Mouse (Mus musculus) liver, embryonic 14.5 days (tissue): Measurements from ENCODE around the gene Pkig. TPM values are rescaled to one million over a fixed set of nuclear protein-coding genes. Genes with fewer than 3 reads are reported as not detected.

Source experiments
- ATAC-seq: fragments of 200-750 bp; cut with Nextera tagmentation; 2 replicates; pipeline ENCODE4 v1.8.0; 2017; ENCODE audit warnings: moderate number of reproducible peaks, mild to moderate bottlenecking, moderate library complexity; ENCODE audit not compliant: insufficient read depth
- DNase-seq, 3 experiments: peaks; one replicate each; pipeline ENCODE4 v3.0.0-alpha.2; 2012 to 2013; ENCODE audit warnings: low read depth in 3 of 3, low spot score in 3 of 3
- H3K27ac ChIP-seq: fragments of 300-500 bp; sonication (generic); 2 replicates; pipeline ENCODE4 v1.5.1; 2014; ENCODE audit warnings: moderate library complexity, mild to moderate bottlenecking, control low read depth, inconsistent platforms
- H3K27me3 ChIP-seq: fragments of 300-500 bp; sonication (generic); 2 replicates; pipeline ENCODE4 v1.6.1; 2014; ENCODE audit warnings: mild to moderate bottlenecking, low read length, moderate library complexity; ENCODE audit not compliant: control insufficient read depth, insufficient read depth
- H3K36me3 ChIP-seq: fragments of 300-500 bp; sonication (generic); replicated peaks from 2 replicates; pipeline ENCODE4 v1.6.1; 2014; ENCODE audit warnings: low read depth; ENCODE audit not compliant: control insufficient read depth, insufficient read depth
- H3K4me1 ChIP-seq, 2 experiments: fragments of 200-500 bp in 1 of 2; fragments of 300-500 bp in 1 of 2; sonication (generic) in 1 of 2; replicated peaks; 2 replicates each; pipeline ENCODE4 v1.6.1; 2012 to 2014; ENCODE audit warnings: antibody characterized with exemption in 1 of 2, inconsistent platforms in 1 of 2, low read length in 1 of 2; ENCODE audit not compliant: control insufficient read depth in 2 of 2, insufficient read depth in 2 of 2
- H3K4me2 ChIP-seq: fragments of 300-500 bp; sonication (generic); 2 replicates; pipeline ENCODE4 v1.6.1; 2014; ENCODE audit warnings: low read depth, mild to moderate bottlenecking, control low read depth, moderate library complexity
- H3K4me3 ChIP-seq, 2 experiments: fragments of 200-500 bp in 1 of 2; fragments of 300-500 bp in 1 of 2; sonication (generic) in 1 of 2; 2 replicates each; pipeline ENCODE4 v1.5.1; 2012 to 2014; ENCODE audit warnings: low read depth in 2 of 2, low read length in 2 of 2, mild to moderate bottlenecking in 2 of 2, control low read depth in 1 of 2, inconsistent platforms in 1 of 2, moderate library complexity in 1 of 2; ENCODE audit not compliant: insufficient read depth in 1 of 2
- H3K9ac ChIP-seq: fragments of 300-500 bp; sonication (generic); replicated peaks from 2 replicates; pipeline ENCODE4 v1.6.1; 2014; ENCODE audit warnings: mild to moderate bottlenecking, control low read depth, moderate library complexity
- H3K9me3 ChIP-seq: fragments of 300-500 bp; sonication (generic); 2 replicates; pipeline ENCODE4 v1.6.1; 2016; ENCODE audit warnings: low read length, mixed read lengths; ENCODE audit not compliant: control insufficient read depth
- CTCF ChIP-seq: IDR thresholded peaks from 2 replicates; pipeline ENCODE4 v1.5.1; 2016; ENCODE audit warnings: antibody characterized with exemption, low read depth, control low read depth
- EP300 ChIP-seq: IDR thresholded peaks from 2 replicates; pipeline ENCODE4 v1.6.1; 2016; ENCODE audit warnings: antibody characterized with exemption, low read depth
- WGBS: fragments of 180-500 bp; shearing (Covaris S2); extraction: QIAGEN DNeasy Blood & Tissue Kit; methylation state at CpG from one replicate; pipeline ENCODE4 v1.1.7; 2014; ENCODE audit not compliant: insufficient replicate concordance; 5-methylcytosine and 5-hydroxymethylcytosine counted together
- polyA plus RNA-seq, 2 experiments: library from polyadenylated mRNA; depleted of rRNA in 1 of 2; stranded (reverse) in 1 of 2; unstranded in 1 of 2; fragments of >200 nt; fragmentation: Nextera tagmentation in 1 of 2; extraction: Ambion mirVana in 1 of 2; gene quantifications; 2 replicates each; pipeline versions ENCODE4 v1.2.1 to v1.2.3; 2012 to 2014

Gene Pkig
- polyA plus RNA-seq, 2 experiments = 50.9 to 99.0 TPM

GRCm38 (mm10) chr2:163735163-163735562 lies 77.0 kb downstream of the Pkig start:
- Histone ChIP-seq H3K4me3 (no peak overlapping the region), H3K9ac (no peak overlapping the region), H3K4me1 (peaks cover 0 to 3% of the 10 kb centered on the region in 2 experiments; a peak in 1 of 4 replicates), H3K27me3 (no peaks in the 10 kb centered on the region), H3K9me3 (no peaks in the 10 kb centered on the region), H3K36me3 (no peaks in the 10 kb centered on the region), H3K27ac (no peak overlapping the region), H3K4me2 (no peak overlapping the region)
- ATAC-seq = no peak
- no peak for DNase-seq
- 70% methylated on average over 9 of the region's 9 CpGs for WGBS
- no peak for TF ChIP-seq EP300
- no peak for TF ChIP-seq CTCF

GRCm38 (mm10) chr2:163735980-163736379 lies 77.8 kb downstream of the Pkig start:
- Histone ChIP-seq H3K4me2 (no peak overlapping the region), H3K9ac (no peak overlapping the region), H3K9me3 (no peaks in the 10 kb centered on the region), H3K4me3 (no peak overlapping the region), H3K4me1 (peaks cover 0 to 3% of the 10 kb centered on the region in 2 experiments; a peak in 1 of 4 replicates), H3K27me3 (no peaks in the 10 kb centered on the region), H3K27ac (no peak overlapping the region), H3K36me3 (no peaks in the 10 kb centered on the region)
- DNase-seq (no peak), ATAC-seq (peak; percentile 21; the same call in 1 of the 2 replicates)
- TF ChIP-seq CTCF (no peak), EP300 (no peak)
- WGBS = 56% methylated on average over 6 of the region's 6 CpGs

- no peak overlapping the region for H3K4me2 ChIP-seq
- 68% methylated on average over 5 of the region's 5 CpGs for WGBS
- H3K27me3 ChIP-seq = no peaks in the 10 kb centered on the region
- H3K9ac ChIP-seq = no peak overlapping the region
- no peaks in the 10 kb centered on the region for H3K9me3 ChIP-seq
- H3K4me3 ChIP-seq = no peak overlapping the region
- no peaks in the 10 kb centered on the region for H3K36me3 ChIP-seq
- ATAC-seq (no peak), DNase-seq (no peak)
- TF ChIP-seq EP300 (no peak), CTCF (no peak)
- peaks cover 0 to 10% of the 10 kb centered on the region in 2 experiments; a peak in 2 of 4 replicates for H3K4me1 ChIP-seq
- H3K27ac ChIP-seq = no peak overlapping the region
These were observed 84.5 kb downstream of the Pkig start for GRCm38 (mm10) chr2:163742656-163743055.

GRCm38 (mm10) chr2:163743357-163743756 lies 85.2 kb downstream of the Pkig start:
- DNase-seq (no peak), ATAC-seq (peak; percentile 39; the same call in 1 of the 2 replicates)

GRCm38 (mm10) chr2:163744801-163745570 lies 86.8 kb downstream of the Pkig start:
- no peaks in the 10 kb centered on the region; the same call in 1 of the 2 replicates for H3K27me3 ChIP-seq
- DNase-seq (no peak), ATAC-seq (no peak)
- no peaks in the 10 kb centered on the region for H3K9me3 ChIP-seq
- WGBS = 35% methylated on average over 10 of the region's 10 CpGs
- H3K9ac ChIP-seq = no peak overlapping the region
- no peak overlapping the region for H3K27ac ChIP-seq
- no peaks in the 10 kb centered on the region for H3K36me3 ChIP-seq
- H3K4me1 ChIP-seq = peaks cover 0 to 7% of the 10 kb centered on the region in 2 experiments; a peak in 3 of 4 replicates
- TF ChIP-seq CTCF = no peak
- TF ChIP-seq EP300 = no peak
- no peak overlapping the region for H3K4me3 ChIP-seq
- H3K4me2 ChIP-seq = no peak overlapping the region

More at GRCm38 (mm10) chr2:163743357-163743756, 85.2 kb downstream of the Pkig start:
- TF ChIP-seq CTCF (no peak), EP300 (no peak)
- Histone ChIP-seq H3K4me2 (no peak overlapping the region), H3K9me3 (no peaks in the 10 kb centered on the region), H3K36me3 (no peaks in the 10 kb centered on the region), H3K9ac (no peak overlapping the region), H3K27ac (no peak overlapping the region), H3K27me3 (no peaks in the 10 kb centered on the region; the same call in 1 of the 2 replicates), H3K4me3 (no peak overlapping the region), H3K4me1 (peaks cover 0 to 10% of the 10 kb centered on the region in 2 experiments; a peak in 2 of 4 replicates)
- 15% methylated on average over 6 of the region's 6 CpGs for WGBS
